Mouse (Mus musculus): ENCODE results near the gene Irs4.

Gene Irs4

GRCm38 (mm10) chrX:141724937-141725918 lies at the start of gene Irs4:
Gene Irs4, minus strand, starts transcription at chrX:141725263.
- no peak for DNase-seq (ENCODE audit: low spot score)

DNA sequence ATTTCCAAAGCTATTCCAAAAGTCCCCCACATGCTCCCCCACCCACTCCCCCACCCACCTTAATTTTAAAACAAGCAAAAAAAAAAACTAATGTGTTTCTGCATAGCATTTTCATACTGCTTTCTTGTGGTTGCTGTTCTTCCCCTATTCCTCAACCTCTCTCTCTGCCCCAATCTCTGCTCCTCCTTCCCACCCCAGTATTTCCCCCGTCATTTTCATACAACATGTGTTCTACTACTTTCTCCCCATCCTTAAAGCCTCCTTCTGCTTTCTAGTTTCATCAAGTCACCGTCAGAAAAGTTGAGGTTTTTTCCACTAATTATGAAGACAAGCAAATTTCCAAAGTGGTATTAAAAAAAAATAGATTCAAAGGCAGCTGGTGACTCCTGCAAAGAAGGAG lies 25.3 kb upstream of the Irs4 start:
- no peak for DNase-seq (ENCODE audit: low spot score)

DNA sequence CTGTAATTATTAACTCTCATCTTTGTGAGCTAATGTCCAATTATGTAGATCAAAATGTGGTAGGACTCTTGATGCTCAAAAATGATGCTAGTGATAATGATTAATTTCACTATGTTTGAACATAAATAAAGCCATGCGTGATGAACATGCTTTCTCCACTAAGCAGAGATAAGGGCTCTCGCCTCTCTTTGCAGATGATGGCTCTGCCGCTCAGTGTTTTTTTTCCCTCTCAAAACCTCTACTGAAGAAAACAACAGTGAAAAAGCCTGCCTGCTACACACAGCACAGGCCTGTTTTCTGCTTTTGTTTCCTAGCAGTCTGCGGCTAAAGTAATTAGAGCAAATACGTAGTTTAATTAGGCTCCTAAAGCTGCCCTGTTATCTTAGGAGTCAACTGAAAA lies 4.5 kb upstream of the Irs4 start:
- no peak for DNase-seq (ENCODE audit: low spot score)

DNA sequence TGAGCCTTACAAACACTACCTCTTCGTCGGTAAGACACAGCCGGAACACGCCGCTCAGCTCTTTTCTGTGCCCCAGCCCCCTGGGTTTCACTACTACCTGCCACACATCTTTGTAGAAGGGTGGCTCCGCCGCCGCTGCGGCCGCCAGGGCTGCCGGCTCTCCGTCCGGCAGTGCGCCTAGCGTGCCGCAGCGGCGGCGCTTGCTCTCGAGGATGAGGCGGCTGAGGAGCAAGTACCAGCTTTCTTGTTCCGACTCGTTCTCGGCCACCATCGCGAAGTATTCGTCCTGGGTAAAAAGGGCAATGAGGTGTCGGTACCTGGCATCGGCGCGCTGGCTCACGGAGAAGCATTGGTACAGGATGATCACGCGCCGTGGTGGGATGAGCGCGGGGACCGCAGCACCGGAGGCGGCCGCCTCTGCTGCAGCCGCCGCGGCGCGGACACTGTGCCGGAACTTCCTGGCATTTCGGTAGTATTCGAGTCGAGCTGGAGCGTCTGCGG lies 622 bp downstream of the Irs4 start:
- no peak for DNase-seq (ENCODE audit: low spot score)

- DNase-seq (ENCODE audit: low spot score) = no peak
Measured at GRCm38 (mm10) chrX:141723936-141724335, 1.1 kb downstream of the Irs4 start.

DNA sequence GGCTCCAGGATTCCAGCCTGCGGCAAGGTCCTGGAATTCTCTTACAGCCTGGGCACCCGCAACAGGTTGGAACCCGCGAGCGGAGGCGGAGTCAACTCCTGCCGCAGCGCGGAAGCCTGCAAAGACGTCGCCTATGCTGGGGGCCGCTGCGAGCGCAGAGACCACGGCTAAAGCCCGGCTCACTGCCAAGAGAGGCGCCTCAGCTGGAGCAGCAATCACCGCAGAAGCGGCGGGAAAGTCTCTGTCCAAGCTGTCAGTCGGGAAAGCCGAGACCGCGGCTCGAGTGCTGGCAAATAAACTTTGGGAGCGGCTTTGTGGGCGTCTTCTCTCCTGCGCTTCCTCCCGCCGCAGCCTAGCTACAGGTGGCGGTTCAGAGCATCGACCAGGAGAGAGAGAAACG lies 3.3 kb downstream of the Irs4 start:
- DNase-seq (ENCODE audit: low spot score) = no peak

All from ovary, adult 18-20 months (tissue).